Mouse (Mus musculus) ovary, postnatal 14 days (tissue): ENCODE measurements at regions not wholly inside any gene's neighbourhood (a gene's known extent, or its start where the extent isn't known, plus 50 kb on each side); places are given as distances from the start of the nearest gene placed in this dataset.

Source experiments
- DNase-seq: peaks from one replicate; pipeline ENCODE4 v3.0.0; 2022; ENCODE audit warnings: low spot score

GRCm38 (mm10) chr15:59169831-59170230 lies 280.7 kb downstream of the Gm49356 start:
- no peak for DNase-seq

GRCm38 (mm10) chr15:59171120-59171519 lies 282.0 kb downstream of the Gm49356 start:
- DNase-seq, result no peak

- no peak for DNase-seq
These were observed 284.6 kb downstream of the Gm49356 start for GRCm38 (mm10) chr15:59173452-59174245.

- DNase-seq, result no peak
These were observed 285.2 kb downstream of the Gm49356 start for GRCm38 (mm10) chr15:59174246-59174751.

GRCm38 (mm10) chr15:59174893-59175531 lies 285.9 kb downstream of the Gm49356 start:
- DNase-seq, result no peak

- no peak for DNase-seq
These were observed 291.0 kb downstream of the Gm49356 start for GRCm38 (mm10) chr15:59180076-59180475.

GRCm38 (mm10) chr15:59184461-59184860 lies 295.4 kb downstream of the Gm49356 start:
- no peak for DNase-seq

- DNase-seq, result no peak
These were observed 298.5 kb downstream of the Gm49356 start for GRCm38 (mm10) chr15:59187566-59187965.

- no peak for DNase-seq
These were observed 299.3 kb downstream of the Gm49356 start for GRCm38 (mm10) chr15:59188371-59188770.

GRCm38 (mm10) chr15:59190511-59190910 lies 301.4 kb downstream of the Gm49356 start:
- DNase-seq, result no peak

GRCm38 (mm10) chr15:59194421-59194820 lies 305.3 kb downstream of the Gm49356 start:
- DNase-seq, result peak; percentile 37

- DNase-seq, result no peak
These were observed 307.3 kb downstream of the Gm49356 start for GRCm38 (mm10) chr15:59196351-59196750.

- DNase-seq, result peak; percentile 52
These were observed 308.6 kb downstream of the Gm49356 start for GRCm38 (mm10) chr15:59197455-59198391.

- DNase-seq, result no peak
These were observed 312.3 kb downstream of the Gm49356 start for GRCm38 (mm10) chr15:59201386-59201785.

- DNase-seq, result no peak
These were observed 313.0 kb downstream of the Gm49356 start for GRCm38 (mm10) chr15:59201894-59202670.

- DNase-seq, result no peak
These were observed 314.2 kb downstream of the Gm49356 start for GRCm38 (mm10) chr15:59203097-59203849.

GRCm38 (mm10) chr15:59203850-59204625 lies 314.9 kb downstream of the Gm49356 start:
- DNase-seq, result no peak

- DNase-seq, result no peak
These were observed 316.0 kb downstream of the Gm49356 start for GRCm38 (mm10) chr15:59205091-59205490.

GRCm38 (mm10) chr15:59205544-59205943 lies 316.4 kb downstream of the Gm49356 start:
- no peak for DNase-seq

GRCm38 (mm10) chr15:59206636-59207035 lies 317.5 kb downstream of the Gm49356 start:
- DNase-seq, result no peak
